Mouse (Mus musculus) 416B (cell line): ENCODE measurements around the gene Smad1.

ENCODE experiments used
- DNase-seq: peaks from one replicate; pipeline ENCODE4 v3.0.0; 2011; ENCODE audit warnings: low read depth

Smad1 gene

DNA sequence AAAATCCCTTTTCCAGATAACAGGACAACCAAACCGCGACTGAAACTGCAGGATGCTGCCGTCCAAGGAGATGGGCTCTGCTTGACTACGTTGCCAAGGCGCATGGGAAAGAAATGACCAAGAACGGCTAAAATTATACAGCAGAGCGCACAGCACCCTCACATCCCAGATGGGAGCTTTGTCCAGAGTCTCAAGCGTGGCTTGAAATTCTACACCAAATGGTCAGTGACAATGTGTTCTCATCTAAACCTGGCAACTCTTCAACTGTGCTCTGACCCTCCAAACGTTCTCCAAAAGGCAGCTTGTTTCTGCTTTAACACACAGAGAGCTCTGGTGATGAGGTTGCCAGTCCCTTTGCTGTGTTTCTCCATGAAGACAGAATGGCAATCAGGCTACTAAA lies 39.0 kb downstream of the Smad1 start:
- DNase-seq, result no peak

GRCm38 (mm10) chr8:79355721-79356434 lies 43.4 kb downstream of the Smad1 start:
- DNase-seq, result no peak

DNA sequence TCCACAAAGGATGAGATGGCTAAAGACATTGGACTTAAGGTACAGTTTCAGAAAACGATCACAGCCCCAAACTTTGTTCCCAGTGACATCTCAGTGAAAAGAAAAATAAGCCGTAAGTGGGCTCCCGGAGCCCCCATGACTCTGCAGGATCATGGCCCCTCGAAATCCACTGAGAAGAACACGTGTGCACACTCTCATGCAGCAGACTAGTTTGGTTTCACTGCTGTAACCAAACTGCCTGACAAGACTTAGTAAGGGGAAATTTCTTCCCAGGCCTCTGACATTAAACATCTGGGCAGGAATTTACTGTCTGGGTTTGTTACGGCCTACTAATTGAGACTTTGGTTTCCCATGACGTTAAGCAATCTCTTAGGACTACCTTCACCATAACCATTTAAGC lies 45.3 kb downstream of the Smad1 start:
- no peak for DNase-seq

GRCm38 (mm10) chr8:79351916-79352315 lies 47.4 kb downstream of the Smad1 start:
- no peak for DNase-seq

GRCm38 (mm10) chr8:79350805-79351204 lies 48.5 kb downstream of the Smad1 start:
- no peak for DNase-seq

DNA sequence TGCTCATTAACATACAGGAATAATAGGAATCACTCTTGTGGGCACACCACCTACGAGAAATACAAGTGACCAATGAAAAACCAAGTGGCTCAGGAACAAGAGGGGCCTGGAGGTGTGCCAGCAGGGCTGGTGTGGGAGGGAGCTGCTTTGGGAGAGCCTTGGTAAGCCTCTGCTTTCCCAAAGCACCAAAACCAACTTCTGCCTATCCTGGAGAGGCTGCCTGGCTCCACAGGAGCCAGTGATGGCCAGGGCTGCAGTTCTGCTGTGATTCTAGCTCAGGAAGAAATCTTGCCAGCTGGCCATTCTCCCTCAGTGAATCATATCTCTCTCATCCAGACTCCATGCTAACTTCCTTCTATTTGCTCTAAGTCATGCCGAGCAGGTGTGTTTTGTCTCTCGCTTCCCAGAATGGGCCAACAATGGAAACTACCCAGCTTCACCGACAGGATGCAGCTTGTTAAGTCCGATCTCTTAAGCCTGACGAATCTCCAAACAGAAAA lies 49.2 kb downstream of the Smad1 start:
- DNase-seq, result no peak

DNA sequence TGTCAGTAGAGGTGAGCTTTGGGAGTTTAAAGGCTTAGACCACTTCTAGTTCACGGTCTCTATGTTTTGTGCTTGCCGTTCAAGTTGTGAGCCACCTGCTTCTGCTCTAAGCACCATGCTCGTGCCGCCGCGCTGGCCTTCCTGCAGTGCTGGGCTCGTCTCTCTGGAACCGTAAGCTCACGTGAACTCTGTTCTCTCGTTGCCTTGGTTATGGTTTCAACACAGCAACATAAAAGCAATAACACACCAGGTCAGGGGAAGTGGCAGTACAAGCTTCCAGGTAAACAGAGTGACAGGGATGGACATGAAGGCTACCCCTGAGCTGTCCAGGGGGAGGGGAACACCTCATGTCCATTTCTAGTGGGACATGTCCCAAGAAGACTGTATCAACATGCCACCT lies 52.9 kb downstream of the Smad1 start:
- no peak for DNase-seq

GRCm38 (mm10) chr8:79345856-79346255 lies 53.5 kb downstream of the Smad1 start:
- DNase-seq, result no peak

DNA sequence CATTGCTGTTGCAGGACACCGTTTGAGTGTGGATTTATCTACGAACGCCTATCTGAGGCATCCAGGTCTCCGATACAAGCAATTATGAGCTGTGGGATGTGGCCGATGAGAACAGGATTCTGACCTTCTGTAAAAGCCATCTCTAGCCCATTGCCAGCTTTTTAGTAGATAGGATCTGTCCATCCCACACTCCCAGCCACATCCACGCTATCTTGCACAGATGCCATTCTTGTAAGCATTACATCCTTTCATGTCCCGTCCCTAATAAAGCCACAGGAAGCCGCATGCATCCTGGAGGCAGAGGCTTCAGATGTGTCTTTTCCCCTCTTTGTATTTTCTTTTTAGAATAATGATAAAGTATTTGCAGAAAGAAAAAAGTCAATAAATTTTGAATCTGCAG lies 58.1 kb downstream of the Smad1 start:
- DNase-seq, result peak; percentile 58

DNA sequence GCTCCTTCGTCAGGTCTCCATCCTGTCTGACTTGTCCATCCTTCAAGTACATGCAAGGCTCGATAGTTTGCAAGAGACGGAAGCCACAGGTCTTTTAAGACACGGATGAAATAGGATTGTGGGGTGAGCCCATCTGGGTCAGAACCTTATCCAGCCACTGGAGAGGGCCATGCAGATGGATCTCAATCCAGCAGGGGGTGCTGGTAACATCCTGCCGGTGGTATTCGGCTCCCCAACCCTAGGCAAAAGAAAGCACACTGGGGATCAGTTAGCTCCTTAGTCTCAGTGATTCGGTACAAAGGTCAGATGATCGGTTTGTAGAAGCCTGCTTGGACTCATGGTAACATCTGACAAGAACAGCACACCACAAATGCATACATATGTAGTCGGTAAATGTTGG lies 59.8 kb downstream of the Smad1 start:
- peak; percentile 49 for DNase-seq

- DNase-seq, result no peak
Observed at GRCm38 (mm10) chr8:79338619-79339018, 60.7 kb downstream of the Smad1 start.

DNA sequence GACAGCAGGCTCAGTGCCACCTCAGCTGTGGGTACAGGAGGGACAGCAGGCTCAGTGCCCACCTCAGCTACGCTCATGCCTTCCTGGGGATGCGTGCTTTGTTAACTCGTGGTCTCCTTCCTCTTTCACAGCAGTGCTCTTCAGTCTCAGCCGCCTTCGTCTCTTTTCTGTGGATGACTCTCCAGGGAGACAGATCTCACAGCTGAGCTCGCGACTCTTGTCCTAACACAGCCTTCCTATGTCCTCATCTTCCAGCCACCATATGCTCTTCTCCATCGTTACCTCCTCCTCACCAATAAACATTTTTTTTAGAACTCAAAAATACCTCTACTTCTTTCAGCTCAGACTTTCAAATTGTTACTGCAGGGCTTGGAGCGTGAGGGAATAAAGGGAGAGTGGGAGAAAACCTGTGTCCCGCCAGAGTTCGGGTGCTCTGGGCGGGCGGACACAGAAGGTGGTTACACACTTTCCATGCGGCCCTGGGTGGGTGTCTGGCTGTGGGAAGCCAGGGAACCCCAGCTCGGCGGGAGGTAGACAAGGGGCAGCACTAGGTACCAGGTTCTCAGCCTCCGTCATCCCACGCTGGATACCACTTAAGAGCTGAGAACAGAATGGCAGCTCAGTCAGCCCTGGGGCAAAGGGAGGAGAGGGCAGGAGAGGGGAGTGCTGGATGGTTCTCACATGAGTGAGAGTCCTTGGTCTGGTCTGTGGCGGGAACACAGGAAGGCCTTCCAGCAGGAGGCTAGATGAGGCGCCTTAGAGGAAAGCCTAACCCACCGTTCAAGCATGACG lies 67.0 kb downstream of the Smad1 start:
- DNase-seq, result no peak

DNA sequence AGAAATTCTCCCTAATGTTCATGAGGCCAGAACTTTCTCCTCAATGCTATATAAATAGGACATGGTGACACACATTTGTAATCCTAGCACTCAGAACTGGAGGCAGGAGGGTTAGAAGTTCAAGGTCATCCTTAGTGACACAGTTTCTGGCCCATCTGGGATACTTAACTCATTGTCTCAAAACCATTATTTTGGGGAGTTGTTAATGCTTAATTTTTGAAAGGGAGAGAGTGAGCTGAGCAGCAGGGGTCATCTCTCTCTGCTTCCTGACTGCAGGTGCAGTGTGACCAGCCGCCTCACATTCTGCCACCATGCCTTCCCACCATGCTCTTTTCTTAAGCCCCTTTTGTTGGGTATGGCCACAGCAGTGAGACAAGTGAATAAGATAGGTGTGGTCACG lies 67.7 kb downstream of the Smad1 start:
- no peak for DNase-seq

DNA sequence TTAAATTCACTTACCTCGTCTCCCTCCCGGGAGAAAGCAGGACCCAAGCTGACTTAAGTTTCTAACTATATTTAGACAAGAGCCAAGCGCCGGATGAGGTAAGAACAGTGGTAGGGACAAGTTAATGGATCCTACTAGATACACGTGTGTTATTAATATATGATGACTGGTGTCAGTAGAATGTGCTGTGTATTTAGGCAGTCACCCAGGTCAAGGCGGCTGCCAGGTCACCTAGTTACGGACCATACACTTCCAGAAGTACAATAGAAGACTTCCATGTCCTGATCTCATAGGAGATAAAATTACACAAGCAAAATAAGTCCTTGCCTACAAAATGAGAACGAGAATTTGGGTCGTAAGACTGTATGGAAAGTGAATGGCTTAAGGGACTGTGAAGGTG lies 68.3 kb downstream of the Smad1 start:
- DNase-seq, result no peak

GRCm38 (mm10) chr8:79329735-79330134 lies 69.6 kb downstream of the Smad1 start:
- no peak for DNase-seq

- no peak for DNase-seq
Observed at GRCm38 (mm10) chr8:79329182-79329581, 70.1 kb downstream of the Smad1 start.

- no peak for DNase-seq
Observed at GRCm38 (mm10) chr8:79325510-79325909, 73.8 kb downstream of the Smad1 start.

DNA sequence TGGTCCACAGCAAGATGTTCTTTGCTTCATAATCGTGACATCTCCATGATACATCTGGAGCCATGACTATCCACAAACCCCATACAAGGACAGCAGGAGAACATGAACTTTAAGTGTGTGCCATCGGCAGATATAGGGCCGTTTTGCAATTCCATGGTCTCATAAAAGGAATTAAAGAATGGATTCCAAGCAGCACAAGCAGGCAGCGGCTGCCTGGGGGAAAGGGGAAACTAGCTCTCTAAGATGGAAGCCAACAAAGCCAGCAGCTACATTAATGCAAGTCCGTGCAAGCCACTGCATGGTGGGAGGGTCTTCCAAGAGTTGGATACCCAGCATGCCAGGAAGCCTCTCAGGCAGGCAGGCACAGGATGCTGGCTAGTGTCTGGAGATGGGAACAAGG lies 74.4 kb downstream of the Smad1 start:
- no peak for DNase-seq

- DNase-seq, result peak; percentile 17
Observed at GRCm38 (mm10) chr8:79324036-79324435, 75.3 kb downstream of the Smad1 start.

DNA sequence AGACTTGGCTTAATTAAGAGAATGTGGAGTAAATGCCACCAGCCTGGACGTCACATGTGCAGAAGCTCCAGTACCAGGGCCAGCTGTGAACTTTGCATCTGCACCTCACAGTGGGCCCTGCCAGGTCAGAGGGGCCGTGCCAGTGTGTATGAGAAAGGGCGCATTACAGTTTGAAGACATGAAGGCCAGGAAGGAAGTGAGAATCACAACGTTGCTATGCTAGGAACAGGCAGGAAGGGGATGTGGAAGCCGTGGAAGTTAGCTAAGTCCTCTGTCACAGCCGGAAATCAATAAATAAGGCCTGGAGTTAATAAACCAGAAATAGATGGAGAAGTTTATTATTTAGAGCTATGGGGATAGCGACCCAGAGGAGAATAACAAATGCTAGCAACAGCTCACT lies 76.2 kb downstream of the Smad1 start:
- DNase-seq, result no peak

- no peak for DNase-seq
Observed at GRCm38 (mm10) chr8:79310801-79311200, 88.5 kb downstream of the Smad1 start.

- no peak for DNase-seq
Observed at GRCm38 (mm10) chr8:79305941-79306340, 93.4 kb downstream of the Smad1 start.

DNA sequence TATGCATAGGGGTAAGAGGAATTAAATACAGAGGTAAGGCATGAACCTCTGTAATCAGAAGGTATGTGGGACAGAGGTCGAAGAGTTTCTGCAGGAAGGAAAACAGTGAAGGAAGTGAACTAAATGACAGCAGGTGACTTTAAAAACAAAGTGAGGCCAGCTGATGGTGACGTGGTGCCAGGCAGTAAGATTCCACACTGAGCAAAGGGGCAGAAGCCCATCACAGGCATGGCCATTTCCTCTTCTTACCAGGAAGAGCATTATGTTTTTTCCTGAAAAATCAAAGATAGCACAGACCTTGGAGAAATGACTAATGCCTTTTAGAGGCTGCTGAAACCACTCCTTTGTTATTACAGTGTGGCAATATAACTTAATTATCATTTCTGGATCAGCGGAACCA lies 97.8 kb downstream of the Smad1 start:
- DNase-seq, result no peak

DNA sequence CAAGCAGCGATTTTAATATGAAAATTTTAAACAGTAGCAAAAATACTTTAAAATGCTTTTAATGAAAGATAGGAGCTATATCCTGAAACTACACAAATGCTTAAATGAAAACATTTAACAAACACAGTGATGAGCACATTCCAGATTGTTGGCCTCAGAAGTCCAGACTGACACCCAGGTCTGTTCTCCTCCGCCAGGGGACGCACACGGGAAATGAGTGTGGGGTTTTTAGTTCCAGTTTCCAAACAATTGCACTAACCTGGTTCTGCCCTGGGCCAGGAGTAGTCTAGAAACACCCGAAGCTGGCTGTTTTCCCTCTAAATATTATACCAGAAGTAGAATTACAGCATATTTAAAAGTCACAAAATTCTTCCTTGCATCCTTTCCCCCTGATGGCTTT lies 99.6 kb downstream of the Smad1 start:
- DNase-seq, result no peak
